Mouse (Mus musculus) yolk sac, embryonic 10.5 days (tissue): ENCODE data around the gene Egfl7.

Experiments used
- DNase-seq: peaks from one replicate; pipeline ENCODE4 v3.0.0-alpha.2; 2017; ENCODE audit warnings: low spot score

Egfl7 gene

GRCm38 (mm10) chr2:26594461-26594933, 14.7 kb downstream of the Egfl7 start:
- DNase-seq, result peak; percentile 46

DNA sequence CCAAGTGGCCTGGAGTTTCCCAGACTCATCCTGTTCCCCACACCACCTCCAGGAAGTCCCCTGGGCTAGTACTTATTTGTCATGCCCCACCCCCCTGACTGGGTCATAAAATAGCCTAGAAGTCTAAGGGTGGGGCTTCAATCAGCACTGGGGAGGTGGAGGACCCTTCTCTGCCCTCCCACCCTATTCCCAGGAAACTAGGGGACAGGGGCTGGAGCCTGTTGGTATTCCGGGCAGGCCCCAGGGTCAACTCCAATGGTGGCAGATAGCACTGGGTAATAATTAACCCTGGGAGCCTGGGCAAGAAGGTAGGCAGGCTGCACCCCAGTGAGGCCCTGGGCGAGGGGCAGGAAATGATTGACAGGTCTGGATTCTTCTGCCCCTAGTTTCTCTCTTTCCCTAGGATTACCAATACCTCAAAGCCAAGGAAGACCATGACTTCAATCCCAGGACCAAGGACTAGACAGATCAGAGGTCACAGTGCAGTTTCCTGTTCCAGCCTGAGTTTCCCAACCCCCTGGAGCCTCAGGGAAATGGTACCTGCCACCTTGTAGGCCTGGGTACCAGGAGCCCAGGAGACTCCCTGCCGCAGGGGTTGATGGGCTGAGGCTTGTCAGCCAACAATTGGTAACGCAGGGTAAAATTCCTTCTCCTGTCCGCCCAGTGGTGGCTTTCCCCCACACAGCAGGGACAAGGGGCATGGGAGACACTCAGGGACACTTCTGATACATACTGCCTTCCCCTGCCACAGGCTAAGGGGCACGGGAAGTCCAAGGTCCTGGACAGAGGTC, 15.3 kb downstream of the Egfl7 start:
- DNase-seq, result peak; percentile 71

DNA sequence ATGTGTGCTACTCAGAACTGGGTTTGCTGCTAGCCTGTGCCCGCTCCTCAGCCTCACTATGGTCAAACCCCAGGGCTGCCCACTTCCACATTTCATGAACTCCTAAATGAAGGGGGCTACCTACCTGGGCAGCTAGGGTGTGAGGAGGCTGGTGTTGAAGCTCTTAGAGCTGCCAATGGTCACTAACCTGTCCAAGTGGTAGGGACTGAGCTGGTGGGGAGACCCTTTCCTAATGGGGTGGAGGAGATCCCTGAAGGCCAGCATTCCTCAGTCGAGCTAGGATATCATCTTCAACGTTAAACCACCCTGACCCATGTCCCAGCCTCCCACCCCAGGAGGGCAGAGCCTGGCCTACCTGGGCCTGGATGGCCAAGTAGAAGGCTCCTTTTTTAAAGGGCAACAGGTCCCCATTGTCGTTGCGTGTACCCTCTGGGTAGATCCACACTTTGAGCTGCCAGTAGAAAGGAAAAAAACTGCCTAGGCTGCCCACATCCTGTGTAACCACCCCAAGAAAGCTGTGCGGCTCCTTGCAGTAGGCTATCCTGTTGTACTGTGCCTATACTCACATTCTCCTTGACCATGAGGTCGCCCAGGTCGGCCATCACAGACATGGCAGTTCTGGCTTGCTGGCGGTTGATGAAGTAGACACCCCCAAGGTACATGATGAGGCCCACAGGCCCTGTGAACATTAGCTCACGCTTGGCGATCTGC, 16.1 kb downstream of the Egfl7 start:
- no peak for DNase-seq

- no peak for DNase-seq
These were observed 17.1 kb downstream of the Egfl7 start for GRCm38 (mm10) chr2:26596898-26597297.

DNA sequence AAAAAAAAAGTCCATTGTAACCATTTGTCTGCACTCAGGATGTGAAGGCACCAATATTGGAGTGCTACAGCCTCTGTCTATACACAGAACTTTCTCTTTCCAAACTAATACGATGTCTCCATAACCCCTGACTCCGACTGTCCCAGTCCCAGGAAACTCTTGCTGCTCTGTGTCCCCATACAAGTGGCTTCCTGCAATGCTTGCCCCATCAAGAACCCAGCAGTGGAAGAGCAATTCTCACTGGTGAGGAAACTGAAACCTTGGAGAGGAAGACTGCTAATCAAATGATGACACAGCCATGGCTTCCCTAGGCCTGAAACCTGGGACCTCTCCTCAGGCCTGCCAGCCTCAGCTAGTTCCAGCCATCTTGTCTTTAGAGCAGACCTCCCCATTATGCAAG, 18.0 kb downstream of the Egfl7 start:
- DNase-seq, result no peak

DNA sequence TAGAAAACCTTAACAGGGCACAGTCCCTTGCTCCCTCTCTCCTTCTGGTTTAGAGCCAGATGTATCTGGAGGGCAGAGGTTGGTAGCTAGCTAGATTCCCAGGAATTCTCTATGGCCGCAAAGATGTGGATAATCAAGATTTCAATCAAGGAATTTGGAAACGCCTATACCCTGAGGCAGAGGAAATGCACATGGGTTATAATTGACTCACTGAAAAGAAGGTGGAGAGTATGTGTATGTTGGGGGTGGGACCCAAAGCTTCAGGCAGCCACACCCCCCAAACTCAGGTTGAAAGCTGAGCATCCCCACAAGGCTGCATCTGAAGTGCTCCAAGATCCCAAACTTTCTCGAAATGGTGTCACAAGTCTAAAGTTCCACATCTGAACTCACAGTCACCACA, 18.6 kb downstream of the Egfl7 start:
- DNase-seq, result no peak

GRCm38 (mm10) chr2:26599965-26600364, 20.2 kb downstream of the Egfl7 start:
- no peak for DNase-seq

DNA sequence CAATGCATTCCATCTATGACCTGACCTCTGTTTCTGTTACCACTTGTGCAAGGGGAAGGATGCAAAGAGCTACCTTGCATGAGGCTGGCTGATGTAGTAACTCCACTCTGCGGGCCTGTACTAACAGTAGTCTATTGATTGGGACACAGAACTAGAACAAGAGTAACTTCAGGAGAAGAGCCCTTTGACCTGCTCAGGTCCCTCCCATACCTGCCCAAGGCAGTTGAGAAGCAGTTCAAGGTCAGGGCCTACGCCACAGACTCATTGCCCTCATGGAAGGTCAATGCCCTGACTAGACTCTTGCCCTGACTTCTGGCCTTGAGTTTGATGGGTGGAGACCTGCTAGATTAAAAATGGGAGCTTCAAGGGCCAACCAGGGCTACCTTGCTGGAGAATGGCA, 20.9 kb downstream of the Egfl7 start:
- DNase-seq, result peak; percentile 47

DNA sequence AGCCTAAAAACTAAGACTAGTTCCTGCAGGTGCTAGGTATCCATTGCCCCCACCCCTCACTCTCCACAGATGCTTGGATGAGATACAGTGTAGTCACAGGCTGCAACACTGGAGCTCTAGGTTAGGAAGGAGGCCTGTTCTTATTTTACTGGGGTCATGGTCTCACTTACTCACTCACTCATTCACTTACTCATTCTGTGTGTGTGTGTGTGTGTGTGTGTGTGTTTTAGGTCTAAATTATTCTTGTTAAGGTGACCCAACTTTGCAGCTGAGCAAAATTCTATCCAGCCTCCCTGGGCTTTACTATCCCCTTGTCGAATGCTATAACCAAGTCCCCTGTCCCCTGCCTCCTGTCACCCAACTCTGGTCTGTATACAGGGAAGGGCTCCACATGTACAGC, 21.8 kb downstream of the Egfl7 start:
- no peak for DNase-seq

DNA sequence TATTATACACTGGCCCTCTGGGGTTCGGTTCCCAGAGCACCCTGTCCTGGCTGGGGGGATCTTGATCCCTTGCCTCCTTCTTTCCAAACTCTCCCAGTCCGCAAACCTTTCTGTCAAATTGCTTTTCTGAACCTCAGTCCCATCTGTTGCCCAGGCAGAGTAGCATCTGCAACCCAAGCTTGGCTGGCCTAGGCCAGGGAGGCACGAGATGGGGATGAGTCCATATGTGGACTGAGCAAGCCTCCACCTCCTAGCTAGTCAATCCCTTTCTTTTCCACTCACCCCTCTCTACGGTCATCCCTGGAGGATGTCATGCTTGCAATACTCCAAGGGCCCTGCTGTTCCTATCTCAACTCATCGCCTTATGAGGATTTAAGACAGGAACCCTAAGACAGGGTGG, 22.8 kb downstream of the Egfl7 start:
- no peak for DNase-seq

DNA sequence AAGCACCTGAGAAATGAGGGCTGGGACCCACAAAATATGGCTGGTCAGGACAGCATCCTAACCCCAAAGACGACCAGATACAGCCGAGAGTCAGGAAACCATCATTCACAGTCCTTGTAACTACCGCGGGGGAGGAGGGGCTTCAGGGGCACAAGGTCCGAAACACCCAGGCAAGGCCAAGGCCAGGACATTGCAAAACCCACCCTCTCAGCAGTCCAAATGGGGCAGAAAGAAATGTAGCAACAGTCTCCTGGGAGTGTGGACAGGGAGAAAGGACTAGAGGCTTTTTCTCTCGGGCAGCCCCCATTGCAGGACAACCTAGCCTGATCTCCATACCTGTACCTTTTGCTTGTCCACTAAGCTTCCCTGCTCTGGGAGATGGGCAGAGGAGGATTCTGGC, 23.3 kb downstream of the Egfl7 start:
- DNase-seq, result no peak

GRCm38 (mm10) chr2:26603720-26604671, 24.2 kb downstream of the Egfl7 start, which contains the start of gene Agpat2:
Gene Agpat2 (minus strand): TSS chr2:26604417.
- peak; percentile 72 for DNase-seq

DNA sequence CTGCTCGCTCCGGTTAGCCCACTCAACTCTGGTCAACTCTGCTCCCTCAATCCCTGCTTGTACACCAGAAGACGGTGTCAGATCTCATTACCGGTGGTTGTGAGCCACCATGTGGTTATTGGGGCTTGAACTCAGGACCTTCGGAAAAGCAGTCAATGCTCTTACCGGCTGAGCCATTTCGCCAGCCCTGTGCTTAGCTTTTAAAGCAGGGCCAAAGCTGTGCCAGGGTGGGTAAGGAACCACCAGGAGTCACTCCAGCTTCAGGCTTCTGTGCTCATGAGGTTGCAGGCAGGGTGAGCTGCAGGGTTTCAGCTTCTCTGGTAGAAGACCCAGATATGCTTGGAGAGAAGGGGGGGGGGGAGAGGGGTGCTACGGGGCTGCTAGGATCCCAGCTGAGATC, 25.5 kb downstream of the Egfl7 start:
- DNase-seq, result no peak

GRCm38 (mm10) chr2:26606579-26606978, 26.8 kb downstream of the Egfl7 start:
- no peak for DNase-seq

DNA sequence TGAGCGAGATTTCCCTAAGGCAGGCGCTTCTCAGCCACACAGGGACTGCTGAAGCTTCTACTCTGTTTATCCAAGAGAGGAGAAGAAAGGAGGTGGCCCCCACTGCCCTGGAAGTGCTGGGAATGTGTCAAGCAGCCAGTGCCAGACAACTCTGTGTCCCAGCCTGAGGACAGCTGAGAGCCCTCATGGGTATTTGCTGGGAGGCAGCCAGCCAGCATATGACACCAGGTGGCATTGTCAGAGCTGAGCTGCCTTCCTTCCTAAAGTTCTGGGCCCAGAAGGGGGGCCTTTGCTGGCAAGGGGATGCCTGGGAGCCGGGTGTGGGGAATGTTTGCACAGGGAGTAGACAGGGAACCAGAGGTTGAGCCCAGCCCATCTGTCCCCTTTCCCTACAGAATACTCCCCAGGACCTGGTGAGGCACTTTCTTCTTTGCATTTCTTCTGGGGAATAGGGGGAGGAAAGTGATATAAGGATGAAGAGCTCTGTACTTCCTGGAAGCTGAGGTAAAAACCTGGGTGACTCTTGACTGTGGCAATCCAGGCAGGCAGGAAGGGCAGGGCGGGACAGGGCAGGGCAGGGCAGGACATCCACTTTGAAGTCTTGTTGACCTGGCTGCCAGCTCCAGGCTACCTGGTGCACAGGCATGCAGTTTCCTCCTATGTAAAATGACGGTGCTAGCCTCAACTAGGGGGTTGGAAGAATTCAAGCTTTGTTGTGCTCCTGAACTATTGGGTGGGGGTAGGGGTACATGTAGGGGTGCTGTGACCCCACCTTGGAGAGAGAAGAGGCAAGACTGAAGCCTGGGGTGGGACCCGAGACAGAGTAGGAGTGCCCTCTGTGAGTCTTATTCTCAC, 27.5 kb downstream of the Egfl7 start:
- no peak for DNase-seq

DNA sequence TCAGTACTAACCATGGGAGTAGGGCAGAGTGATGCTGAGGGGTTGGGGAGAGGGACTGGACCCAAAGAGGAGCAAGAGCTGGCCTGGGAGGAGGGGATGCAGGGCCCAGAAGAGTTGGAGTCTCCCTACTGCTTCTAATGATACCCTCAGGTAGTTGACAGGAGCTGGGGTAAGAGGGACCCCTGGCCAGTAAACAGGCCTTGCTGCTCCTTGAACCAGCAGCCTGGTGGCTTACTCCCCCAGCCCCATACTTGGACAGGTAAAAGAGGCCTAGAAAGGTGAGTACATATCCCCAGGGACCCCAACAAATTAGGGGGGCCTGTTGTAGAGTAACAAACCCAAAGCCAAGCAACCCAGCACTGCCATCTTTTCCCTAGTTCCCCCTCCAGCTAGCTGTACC, 29.0 kb downstream of the Egfl7 start:
- DNase-seq, result no peak

DNA sequence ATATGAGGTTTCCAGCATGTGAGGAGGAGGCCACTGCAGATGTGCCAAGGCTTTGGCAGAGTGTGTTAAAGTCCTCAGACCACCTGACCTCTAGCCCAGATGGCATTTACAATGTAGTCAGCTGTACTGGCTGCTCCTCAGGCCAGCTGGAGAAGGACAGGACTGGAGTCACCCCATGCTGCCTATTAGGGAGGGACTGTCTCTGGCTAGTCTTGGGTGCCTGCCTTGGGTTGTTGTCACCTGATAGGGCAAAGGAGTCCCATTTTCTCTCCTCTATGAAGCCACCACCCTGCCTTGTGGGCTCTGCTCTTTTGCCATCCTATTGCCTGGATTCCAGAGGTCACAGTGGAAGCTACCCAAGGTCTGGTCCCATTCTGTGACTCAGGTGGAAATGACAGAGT, 29.4 kb downstream of the Egfl7 start:
- DNase-seq, result no peak

DNA sequence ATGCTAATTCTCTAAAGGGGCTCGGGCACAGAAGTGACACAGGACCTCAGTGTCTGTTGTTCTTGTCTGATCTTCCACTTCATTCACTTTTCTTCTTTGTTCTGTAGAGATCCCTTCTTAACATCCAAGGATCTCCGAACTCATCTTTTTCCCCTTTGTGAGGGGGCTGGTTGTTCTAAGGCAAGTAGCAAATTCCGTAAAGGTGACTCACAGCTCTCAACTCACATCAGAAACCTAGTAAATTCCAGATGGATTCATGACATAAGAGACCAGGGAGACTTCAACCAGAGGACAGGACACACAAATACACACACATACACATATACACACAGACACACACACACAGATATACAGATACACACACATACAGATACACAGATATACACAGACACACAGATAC, 30.7 kb downstream of the Egfl7 start:
- no peak for DNase-seq

DNA sequence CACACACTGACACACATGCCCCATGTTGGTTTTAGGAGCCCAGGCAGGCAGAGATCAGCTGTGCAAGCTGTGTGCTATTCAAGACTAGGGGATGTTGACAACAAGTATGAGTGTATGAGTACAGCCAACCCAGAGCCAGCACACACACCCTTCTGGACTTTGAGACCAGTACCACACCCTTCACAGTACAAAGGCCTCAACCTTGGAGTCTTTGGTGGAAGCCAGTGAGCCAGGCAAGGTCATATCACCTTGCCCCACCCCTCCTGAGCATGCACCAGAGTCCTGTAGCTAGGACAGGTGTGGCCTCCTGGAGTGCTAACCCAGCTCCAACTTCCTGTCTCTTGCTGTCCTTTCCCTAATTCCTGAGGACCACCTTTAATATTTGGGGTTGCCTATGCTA, 31.2 kb downstream of the Egfl7 start:
- no peak for DNase-seq

GRCm38 (mm10) chr2:26611896-26612295, 32.1 kb downstream of the Egfl7 start:
- DNase-seq, result no peak

DNA sequence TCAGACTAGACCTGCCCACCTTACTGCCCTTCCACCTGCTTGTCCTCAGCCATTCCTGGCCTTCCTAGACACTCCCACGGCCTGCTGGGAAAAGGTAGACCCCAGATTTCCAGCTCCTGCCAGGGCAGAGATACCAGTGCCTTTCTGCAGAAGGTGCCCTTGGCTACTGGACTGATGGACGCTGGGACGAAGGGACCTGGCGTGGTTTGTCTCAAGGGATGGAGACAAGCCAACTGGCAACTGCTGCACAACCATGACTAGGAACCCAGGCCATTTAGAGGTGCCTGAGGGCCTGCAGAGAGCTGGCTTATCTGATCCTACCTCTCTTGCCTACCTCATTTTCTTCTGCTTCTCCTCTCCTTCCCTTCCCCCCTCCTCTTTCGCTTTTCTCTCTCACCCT, 35.1 kb downstream of the Egfl7 start:
- no peak for DNase-seq
